Mouse (Mus musculus) retina, adult 2 months (tissue): ENCODE measurements at regions not wholly inside any gene's neighbourhood (a gene's known extent, or its start where the extent isn't known, plus 50 kb on each side); places are given as distances from the start of the nearest gene placed in this dataset.
"Not testable (repeated sequence)": the region's sequence is repeated elsewhere in the genome, so short reads cannot be mapped to it uniquely, and the experiment has no call there.

Experiments
- DNase-seq: peaks from one replicate; pipeline ENCODE4 v3.0.0-alpha.2; 2012; ENCODE audit warnings: low read depth, low spot score

DNA sequence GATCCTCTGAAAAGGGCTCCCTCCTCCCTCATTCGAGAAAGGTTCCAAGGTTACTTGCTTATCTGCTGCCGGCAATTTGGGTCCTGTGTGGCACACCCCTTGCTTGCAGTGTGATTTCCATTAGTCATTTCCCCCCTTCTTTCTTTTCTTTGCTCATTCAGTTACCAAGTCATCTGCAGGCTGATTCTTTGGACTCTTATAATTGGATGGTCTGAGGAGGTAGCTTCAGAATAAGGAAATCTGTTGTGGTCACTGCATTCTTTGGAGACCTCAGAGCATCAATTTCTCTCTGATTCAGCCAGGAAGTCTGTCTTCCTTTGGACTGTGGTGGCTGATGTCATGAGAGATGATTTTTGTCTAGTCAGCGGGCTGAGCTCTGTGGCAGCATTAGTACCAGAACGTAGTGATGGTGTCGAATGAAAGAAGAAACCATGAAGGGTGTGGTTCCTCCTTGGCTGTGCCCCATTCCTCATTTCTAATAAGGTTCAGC is 91.4 kb upstream of the Mdm1 start:
- no peak for DNase-seq

DNA sequence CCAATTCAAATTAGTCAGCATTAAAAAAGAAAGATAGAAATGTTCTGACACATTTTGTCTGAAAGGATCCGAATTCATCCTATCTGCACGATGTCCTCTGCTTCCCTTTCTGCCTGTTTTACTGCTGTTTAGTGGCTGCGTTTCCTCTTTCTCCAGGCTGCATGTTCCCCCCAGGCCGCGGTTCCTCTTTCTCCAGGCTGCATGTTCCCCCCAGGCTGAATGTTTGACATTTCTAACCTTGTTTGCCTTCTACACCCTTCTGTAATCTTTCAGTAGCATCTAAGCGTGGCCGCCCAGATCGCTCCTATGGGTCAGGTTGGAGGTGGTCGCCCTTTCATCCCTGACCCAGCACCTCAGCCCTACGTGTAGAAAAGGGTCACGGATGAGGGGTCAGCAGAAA is 89.6 kb upstream of the Mdm1 start:
- no peak for DNase-seq

DNA sequence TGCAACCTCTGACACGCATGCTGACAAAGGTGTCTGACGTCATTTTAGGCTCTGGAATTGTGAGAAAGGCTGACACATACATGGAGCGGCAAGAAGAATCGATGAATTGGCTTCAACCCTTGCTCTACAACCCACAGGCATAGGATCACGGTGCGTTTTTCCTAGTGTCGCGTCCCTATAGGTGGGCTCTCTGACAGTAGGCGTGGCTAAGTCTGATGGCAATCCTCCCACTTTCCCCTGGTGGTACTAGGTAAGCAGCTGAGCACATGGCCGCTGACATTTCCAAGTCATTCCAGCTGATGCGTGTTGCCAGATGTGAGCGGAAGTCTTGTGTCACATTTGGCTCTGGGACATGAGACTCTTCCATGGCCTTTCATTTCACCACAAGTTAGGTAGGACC is 89.1 kb upstream of the Mdm1 start:
- no peak for DNase-seq

DNA sequence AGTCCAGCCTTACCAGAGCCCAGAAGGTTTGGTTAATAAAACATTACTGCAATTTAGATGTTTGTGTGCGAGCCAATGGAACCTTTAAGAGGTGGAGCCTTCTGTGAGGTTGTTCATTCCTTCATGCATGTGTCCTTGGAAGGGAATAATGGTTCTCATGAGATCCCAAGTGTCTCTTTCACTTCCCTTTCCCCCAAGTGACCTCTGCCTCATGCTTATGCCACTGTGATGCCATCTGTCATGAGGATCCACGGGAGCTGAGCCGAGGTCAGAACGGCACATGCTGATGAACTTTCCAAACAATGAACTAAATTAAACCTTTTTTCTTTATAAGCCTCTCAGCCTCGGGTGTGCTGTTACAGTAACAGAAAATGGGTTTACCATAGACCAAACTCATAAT is 88.6 kb upstream of the Mdm1 start:
- DNase-seq = no peak

DNA sequence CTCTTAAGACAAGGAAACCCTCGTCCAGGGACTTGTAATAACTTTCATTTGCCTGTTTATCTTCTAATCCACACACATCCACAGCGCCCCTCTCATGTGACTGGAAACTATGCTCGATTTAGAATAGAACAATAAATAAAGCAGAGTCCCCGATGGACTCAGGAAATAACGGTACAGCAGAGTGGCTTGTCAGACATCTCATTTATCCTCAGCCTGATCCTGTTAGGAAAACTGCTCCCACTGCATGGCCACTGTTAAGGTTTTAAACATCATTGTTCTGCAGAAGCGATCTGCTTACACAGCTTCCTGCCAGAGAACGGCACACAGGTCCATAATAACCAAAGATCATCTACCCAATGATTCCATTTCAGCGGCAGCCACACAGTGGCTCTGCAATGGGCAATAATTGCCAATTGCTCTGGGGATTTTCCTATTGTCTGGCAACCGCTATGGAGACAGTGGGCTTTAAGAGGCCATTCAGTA is 84.8 kb upstream of the Mdm1 start:
- no peak for DNase-seq

DNA sequence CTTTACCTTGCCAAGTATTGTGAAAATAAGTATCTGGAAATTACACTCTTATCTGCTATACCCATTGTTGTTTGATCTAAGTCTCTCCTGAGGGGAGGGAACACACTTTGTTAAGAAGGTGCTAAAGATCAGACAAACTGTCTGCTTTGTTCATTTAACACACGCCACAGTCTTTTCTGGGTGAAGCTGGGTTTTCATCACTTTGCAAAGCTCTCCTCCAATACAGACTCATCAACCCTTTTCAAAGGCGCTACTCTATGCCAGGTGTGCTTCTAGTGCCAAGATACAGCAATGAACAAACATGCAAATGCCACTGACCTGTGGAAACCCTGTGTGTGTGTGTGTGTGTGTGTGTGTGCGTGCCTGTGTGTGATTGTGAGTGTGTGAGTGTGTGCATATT is 84.1 kb upstream of the Mdm1 start:
- DNase-seq = no peak

DNA sequence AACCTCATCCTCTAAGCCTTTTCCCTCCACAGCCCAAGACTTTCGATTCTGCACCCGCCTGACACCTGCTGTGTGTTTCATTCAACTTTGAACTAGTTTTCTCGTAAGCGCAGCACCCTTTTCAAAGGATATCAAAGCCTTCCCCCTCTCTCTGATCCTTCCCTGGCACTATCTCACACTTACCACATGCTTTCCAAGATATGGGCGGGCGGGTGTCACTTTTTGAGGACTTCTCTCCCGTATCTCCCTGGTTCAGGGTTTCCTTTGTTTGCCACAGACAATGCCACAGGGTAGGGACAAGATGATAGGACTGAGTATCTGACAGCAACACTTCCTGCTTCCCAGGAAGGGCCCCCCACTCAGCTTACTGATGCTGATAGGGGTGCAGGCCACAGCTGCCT is 76.8 kb upstream of the Mdm1 start:
- DNase-seq = no peak

DNA sequence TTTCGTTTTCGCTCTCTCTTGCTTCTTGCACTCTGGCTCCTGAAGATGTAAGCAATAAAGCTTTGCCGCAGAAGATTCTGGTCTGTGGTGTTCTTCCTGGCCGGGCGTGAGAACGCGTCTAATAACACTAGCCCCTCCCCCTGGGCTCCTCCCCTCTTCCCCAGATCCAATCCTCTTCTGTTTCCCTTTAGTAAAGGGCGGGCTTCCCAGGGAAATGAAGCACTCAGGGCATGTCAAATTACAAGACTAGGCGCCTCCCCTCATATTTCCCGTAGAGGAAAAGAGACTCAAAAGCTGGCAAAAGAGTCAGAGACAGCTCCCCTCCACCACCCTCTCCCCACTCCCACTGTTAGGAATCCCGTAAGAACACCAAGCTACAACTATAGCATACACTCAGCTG is 65.3 kb upstream of the Mdm1 start:
- not testable (repeated sequence) for DNase-seq

DNA sequence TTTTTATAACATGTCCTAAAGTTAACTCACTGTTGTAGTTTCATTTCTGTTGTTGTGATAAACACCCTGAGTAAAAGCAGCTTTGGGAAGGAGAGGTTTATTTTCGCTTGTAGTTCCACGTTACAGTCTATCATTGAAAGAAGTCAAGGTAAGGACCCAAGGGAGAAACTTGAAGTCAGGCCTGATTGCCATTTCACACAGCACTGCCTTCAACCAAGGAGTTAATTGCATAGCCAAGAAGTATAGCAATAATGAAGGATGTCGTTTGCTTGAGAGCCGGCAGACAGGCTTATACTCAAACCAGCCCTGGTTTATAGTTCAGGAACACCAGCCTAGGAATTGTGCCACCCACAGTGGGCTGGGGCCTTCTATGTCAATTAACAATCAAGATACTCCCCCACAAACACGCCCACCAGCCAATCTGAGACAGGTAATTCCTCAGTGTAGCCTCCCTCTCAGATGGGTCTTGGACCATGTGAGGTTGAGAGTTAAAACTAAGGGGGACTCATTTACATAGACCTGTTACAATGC is 59.9 kb upstream of the Mdm1 start:
- no peak for DNase-seq

DNA sequence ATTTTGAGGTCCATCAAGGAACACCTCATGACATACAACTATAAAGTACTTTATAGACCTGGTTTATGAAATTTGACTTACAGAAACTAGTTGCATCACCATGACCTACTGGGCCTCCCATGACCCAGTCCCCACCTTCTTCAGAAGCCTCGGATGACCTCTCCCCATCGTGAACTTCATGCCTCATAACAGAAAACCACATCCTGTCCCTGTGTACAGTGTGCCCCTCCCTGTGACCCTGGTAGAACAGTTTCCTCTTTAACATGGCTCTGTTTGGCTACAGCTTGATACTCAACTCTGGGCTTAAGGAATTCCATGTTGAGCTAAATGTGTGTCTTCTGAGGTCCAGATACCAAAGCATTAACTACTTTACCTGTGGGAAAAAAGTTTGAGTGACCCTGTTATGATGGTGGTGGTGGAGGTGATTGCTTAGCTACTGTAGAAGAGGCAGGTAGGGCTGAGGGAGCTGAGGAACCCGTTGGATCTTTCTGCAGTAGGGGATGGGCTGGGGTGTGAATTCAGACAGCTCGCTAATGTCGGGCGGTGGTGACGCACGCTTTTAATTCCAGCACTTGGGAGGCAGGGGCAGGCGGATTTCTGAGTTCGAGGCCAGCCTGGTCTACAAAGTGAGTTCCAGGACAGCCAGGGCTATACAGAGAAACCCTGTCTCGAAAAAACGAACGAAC is 58.4 kb upstream of the Mdm1 start:
- no peak for DNase-seq

DNA sequence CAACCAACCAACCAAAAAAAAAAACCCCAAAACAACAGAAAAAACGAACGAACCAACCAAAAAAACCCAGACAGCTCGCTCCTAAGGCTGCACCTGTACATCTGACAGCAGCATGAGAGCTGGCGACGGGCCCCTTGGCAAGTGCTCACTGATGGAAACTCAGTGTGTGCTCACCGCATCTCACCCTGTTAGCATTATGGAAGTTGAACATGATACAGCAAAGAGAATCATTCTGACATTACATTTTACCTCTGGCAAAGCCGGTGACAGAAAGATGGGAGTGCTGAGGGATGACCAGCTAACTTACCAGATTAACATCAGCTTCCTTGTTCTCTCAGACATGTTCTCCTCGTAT is 57.9 kb upstream of the Mdm1 start:
- no peak for DNase-seq

DNA sequence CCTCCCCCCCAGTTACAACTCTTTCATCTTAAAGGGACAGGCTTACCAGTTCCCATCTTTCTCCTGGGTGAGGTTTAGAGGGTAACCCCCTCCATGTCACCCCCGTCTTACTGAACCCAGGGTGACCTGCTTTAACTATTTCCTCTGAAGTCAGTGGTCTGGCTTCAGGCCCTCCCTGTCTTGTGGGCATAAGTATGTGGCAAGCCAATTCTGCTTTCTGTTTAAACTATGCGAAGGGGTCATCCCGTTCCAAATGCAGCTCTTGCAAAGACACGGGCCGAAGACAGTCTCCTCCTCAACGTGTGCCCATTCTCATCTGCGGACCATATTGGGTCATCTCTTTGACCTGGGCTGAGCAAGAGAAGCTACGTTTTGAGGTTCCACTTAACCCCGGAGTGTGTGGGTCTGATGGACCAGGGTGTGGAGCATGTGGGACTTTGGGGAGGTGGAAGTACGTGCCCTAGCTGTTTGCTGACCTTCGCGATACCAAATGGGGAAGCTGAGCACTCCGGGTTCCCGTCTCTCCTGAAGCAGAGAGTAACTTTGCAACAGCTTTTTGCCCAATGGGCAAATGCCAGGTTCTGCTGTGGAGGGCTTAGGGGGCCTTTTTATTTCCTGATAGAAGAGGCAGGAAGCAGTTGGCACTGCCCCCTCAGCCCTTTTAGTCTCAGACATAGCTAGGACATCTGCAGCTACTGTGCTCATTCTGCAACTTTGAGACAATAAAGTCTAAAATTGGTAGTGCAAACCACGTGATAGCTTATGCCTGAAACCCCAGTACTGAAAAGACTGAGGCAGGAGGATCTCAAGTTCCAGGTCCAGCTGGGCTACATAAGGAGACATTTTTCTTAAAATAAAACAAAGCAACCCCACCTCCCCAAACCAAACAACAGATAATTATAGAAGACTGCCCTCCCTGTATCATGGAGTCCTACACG is 56.3 kb upstream of the Mdm1 start:
- no peak for DNase-seq

DNA sequence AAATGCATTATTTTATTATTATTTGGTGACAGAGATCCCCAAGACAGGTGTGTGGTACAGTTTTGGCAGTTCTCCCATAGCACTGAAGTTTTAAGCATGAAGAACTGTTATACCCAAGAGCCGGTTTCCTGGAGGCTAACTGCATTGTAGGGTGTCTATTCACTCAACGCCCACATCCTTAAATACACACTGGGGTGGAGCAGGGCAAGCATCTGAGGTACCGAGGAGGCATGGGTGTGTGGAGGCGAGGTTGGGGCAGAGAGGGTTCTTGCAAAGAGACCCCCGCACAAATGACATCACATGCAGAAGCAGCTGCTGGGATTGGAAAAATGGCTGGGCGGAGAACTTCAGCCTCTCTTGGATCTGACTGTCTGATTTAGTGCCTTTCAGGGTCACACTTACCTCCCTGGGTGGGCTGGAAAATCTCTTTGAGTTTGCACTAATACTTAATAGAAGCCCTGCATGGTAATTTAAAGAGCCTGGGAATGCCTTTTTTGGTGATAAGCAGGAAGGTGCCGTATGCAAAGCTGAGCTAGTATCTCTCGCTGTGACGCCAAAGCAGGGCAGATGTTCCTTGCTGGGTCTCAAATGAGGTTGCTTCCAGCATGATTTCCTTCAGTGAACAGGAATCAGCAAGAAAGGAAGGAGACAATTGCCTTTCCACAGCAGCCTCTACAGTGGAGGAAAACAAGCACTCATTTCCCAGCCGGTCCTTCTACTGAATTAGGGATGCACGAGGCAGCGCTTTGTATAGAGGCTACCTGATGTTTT is 53.9 kb upstream of the Mdm1 start:
- no peak for DNase-seq

DNA sequence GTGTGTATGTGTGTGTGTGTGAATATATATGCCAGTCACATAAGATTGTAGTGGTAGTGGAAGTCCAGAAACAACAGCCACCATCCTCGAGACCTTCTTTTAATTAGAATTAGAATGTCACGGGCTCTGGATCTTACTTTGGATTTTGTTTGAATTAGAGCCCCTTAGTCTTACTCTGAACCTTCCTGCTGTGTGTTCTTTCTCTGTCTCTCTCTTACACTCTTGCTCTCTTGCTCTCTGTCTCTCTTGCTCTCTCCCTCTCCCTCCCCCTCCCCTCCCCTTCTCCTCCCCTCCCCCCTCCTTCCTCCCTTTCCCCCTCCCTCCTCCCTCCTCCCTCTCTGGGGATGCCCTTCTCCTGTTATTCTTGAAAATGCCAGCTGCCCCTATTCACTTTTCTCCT is 53.1 kb upstream of the Mdm1 start:
- DNase-seq = no peak

DNA sequence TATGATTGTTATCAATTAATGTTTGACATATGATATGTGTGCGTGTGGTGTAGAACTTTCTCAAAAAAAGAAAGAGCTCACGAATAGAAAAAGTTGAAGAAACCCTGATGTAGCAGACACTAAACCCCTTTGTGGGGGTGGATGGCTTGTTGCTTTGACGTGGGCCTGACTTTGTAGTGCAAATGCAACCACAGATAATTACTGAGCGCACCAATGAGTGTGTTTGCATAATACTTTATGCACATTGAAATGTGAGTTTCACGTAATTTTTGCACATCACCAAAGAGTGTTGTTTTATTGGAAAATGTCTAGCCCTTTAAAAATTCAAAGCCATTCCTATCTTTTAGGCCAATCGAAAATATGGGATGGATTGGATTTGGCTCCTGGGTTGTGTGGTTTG is 51.7 kb upstream of the Mdm1 start:
- DNase-seq = no peak

DNA sequence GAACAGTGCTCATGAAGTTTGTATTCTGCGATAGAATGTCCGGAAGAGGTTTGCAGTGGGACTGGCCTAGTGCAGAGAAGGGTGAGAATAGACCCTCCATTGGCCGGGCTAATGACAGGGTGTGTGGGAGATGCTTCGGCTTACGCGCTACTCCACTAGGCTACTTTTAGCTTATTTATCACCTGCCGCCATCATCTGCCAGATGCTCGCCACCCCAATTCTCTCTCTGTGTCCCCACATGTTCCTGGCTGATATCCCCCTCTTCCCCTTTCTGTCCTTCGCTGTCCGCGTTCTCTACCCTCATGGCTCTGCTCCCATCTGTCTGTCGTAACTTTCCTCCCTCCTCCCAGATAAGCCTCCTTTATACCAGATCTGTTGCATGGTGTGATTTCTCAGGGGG is 50.1 kb upstream of the Mdm1 start:
- DNase-seq = no peak
